Mouse (Mus musculus) CH12.LX (cell line): Measurements from ENCODE around the gene Arhgap44.
A peak's percentile ranks its signal among the peaks of the same experiment; 100 is the strongest.

Source experiments
- CTCF ChIP-seq, 2 experiments: IDR thresholded peaks in 1 of 2; conservative IDR thresholded peaks in 1 of 2; 2 replicates each; pipeline ENCODE4 v1.5.1; 2011 to 2012; ENCODE audit warnings: low read depth in 2 of 2, low read length in 2 of 2, improper control_type of control experiment in 1 of 2, inconsistent platforms in 1 of 2, mild to moderate bottlenecking in 1 of 2, moderate library complexity in 1 of 2
- EP300 ChIP-seq: IDR thresholded peaks from 2 replicates; pipeline ENCODE4 v1.6.1; 2011; ENCODE audit warnings: low read length, improper control_type of control experiment
- SMC3 ChIP-seq: IDR thresholded peaks from 2 replicates; pipeline ENCODE4 v1.6.1; 2011; ENCODE audit warnings: low read depth, low read length, improper control_type of control experiment

DNA sequence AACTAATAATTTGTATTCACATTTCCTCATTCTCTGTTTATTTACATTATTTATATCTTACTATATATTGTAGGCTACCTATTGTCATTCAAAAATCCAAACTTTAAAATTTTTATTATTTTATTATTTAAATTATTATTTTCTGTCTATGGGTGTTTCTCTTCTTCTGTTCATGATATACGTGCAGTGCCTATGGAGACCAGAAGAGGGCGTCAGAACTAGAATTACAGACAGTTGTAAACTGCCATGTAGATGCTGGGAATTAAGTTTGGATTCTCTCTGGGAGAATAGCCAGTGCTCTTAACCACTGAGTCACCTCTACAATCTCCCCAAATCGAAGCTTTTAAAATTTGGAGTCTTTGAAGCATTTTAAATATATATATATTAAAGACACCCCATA lies 101.3 kb downstream of the Arhgap44 start:
- TF ChIP-seq CTCF (conservative IDR thresholded peaks at IDR 0.05 in 1 of 2, IDR thresholded peaks at IDR 0.05 in 1 of 2; ENCODE audit: low read depth in 2 of 2, low read length in 2 of 2) (peak; percentile 19 to 45; a peak in 3 of 4 replicates), SMC3 (peak; percentile 25; the same call in 1 of the 2 replicates), EP300 (no peak)
